12 mouse cellular contexts compared by ENCODE assay signal in the genomic region with DNA sequence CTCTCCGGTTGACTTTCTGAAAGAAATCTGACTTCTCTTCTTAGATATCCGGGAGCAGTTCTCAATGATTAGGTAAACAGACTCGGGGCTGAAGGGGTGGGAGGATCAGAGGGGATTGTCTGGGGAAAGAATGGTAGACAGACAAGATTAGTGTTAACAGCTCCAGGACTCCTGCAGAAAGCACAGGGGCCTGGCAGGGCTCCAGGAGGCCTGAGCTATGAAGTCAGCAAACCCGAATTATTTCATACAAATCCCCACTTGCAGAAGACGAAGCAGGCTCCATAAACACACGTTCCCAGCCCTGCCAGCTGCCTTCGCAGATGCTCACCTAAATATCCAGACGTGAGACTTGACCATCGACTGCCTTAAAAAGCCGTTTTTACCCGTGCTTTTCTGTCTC.
A peak's percentile ranks its signal among the peaks of the same experiment; 100 is the strongest.
DNase-seq lines count a peak whose midpoint lies in the region; ATAC-seq lines count a peak whose summit lies in the region.
"Had no signal": no experiment of that assay in that cellular context is flagged by ENCODE, and none has a peak within 500 bp of the region (broad histone marks: within the 10 kb centered on the region; RNA-seq: fewer than 3 reads in every experiment).

No protein-coding gene starts in this region.

- peaks cover 19% of the 10 kb centered on the region for H3K4me1 ChIP-seq in heart, embryonic 15.5 days (replicated peaks)
- H3K4me1 ChIP-seq in intestine, embryonic 15.5 days (replicated peaks) = peaks cover 14% of the 10 kb centered on the region; the same call in 1 of the 2 replicates
- peaks cover 12% of the 10 kb centered on the region for H3K4me1 ChIP-seq in hindbrain, embryonic 13.5 days (replicated peaks)

- H3K4me3 ChIP-seq in heart, embryonic 15.5 days = no peak overlapping the region
- H3K4me3 ChIP-seq in intestine, embryonic 15.5 days (replicated peaks) = no peak overlapping the region
- no peak overlapping the region for H3K4me3 ChIP-seq in hindbrain, embryonic 13.5 days
- H3K4me3 ChIP-seq: forebrain, embryonic 12.5 days had no signal

- WGBS in heart, embryonic 15.5 days = 18% methylated on average over 11 of the region's 11 CpGs
- 23% methylated on average over 11 of the region's 11 CpGs for WGBS in intestine, embryonic 15.5 days
- WGBS in hindbrain, embryonic 13.5 days = 38% methylated on average over 11 of the region's 11 CpGs

- 0 out of 2 replicates have a peak overlapping the region, but pooled peaks have one; percentile 0 for H3K27ac ChIP-seq in heart, embryonic 15.5 days
- 0 out of 2 replicates have a peak overlapping the region, but pooled peaks have one; percentile 2 for H3K27ac ChIP-seq in intestine, embryonic 15.5 days
- no peak overlapping the region for H3K27ac ChIP-seq in hindbrain, embryonic 13.5 days
- H3K27ac ChIP-seq: forebrain, embryonic 12.5 days had no signal

- no peaks in the 10 kb centered on the region for H3K9me3 ChIP-seq in heart, embryonic 15.5 days (replicated peaks)
- H3K9me3 ChIP-seq in intestine, embryonic 15.5 days = no peaks in the 10 kb centered on the region
- H3K9me3 ChIP-seq in hindbrain, embryonic 13.5 days = no peaks in the 10 kb centered on the region

- peaks cover 8% of the 10 kb centered on the region; the same call in 1 of the 2 replicates for H3K27me3 ChIP-seq in heart, embryonic 15.5 days
- no peaks in the 10 kb centered on the region for H3K27me3 ChIP-seq in intestine, embryonic 15.5 days (replicated peaks)
- H3K27me3 ChIP-seq in hindbrain, embryonic 13.5 days = no peaks in the 10 kb centered on the region; the same call in 1 of the 2 replicates

- no peak for ATAC-seq in heart, embryonic 15.5 days (replicated peaks; ENCODE audit: insufficient number of reproducible peaks, insufficient read depth, low FRiP score, low read depth)
- ATAC-seq in intestine, embryonic 15.5 days = peak; percentile 60; the same call in 1 of the 2 replicates
- ATAC-seq in hindbrain, embryonic 13.5 days (ENCODE audit: low FRiP score) = no peak
- ATAC-seq: liver, postnatal 0 days; Patski had no signal

- no peaks in the 10 kb centered on the region for H3K36me3 ChIP-seq in heart, embryonic 15.5 days
- no peaks in the 10 kb centered on the region for H3K36me3 ChIP-seq in intestine, embryonic 15.5 days
- H3K36me3 ChIP-seq in hindbrain, embryonic 13.5 days = no peaks in the 10 kb centered on the region
- H3K36me3 ChIP-seq: forebrain, embryonic 12.5 days had no signal

- DNase-seq in adrenal gland, postnatal 36 days = peak; percentile 26 to 50
- DNase-seq in adrenal gland, adult 2 months = no peak
- DNase-seq in heart, adult 18-20 months = no peak
- peak; percentile 33 for DNase-seq in lung, postnatal 10 days
- DNase-seq in lung, postnatal 36 days = no peak
- DNase-seq: kidney, postnatal 14 days; liver, postnatal 0 days had no signal

- no peak overlapping the region for H3K9ac ChIP-seq in heart, embryonic 15.5 days
- no peak overlapping the region for H3K9ac ChIP-seq in intestine, embryonic 15.5 days
- no peak overlapping the region for H3K9ac ChIP-seq in hindbrain, embryonic 13.5 days
- H3K9ac ChIP-seq: forebrain, embryonic 12.5 days; liver, postnatal 0 days had no signal

- H3K4me2 ChIP-seq in heart, embryonic 15.5 days = peak overlapping the region; percentile 34; the same call in 1 of the 2 replicates
- H3K4me2 ChIP-seq in intestine, embryonic 15.5 days (replicated peaks) = peak overlapping the region; percentile 33
- H3K4me2 ChIP-seq in hindbrain, embryonic 13.5 days = no peak overlapping the region
- H3K4me2 ChIP-seq: forebrain, embryonic 12.5 days had no signal

Comparison
In these comparisons a context has a peak if more than half of its experiments do, and no peak if none do; other contexts are left out.
1. DNase-seq: peak in adrenal gland, postnatal 36 days (2 of 2) and lung, postnatal 10 days (single experiment); none in adrenal gland, adult 2 months (single experiment), heart, adult 18-20 months (0 of 2) and lung, postnatal 36 days (single experiment).